Mouse (Mus musculus): Measurements from ENCODE around the gene Ppox. TPM values are rescaled to one million over a fixed set of nuclear protein-coding genes. Genes with fewer than 3 reads are reported as not detected.

The Ppox gene
- total RNA-seq, 1 experiment from 2014 or later = 48.4 TPM

DNA sequence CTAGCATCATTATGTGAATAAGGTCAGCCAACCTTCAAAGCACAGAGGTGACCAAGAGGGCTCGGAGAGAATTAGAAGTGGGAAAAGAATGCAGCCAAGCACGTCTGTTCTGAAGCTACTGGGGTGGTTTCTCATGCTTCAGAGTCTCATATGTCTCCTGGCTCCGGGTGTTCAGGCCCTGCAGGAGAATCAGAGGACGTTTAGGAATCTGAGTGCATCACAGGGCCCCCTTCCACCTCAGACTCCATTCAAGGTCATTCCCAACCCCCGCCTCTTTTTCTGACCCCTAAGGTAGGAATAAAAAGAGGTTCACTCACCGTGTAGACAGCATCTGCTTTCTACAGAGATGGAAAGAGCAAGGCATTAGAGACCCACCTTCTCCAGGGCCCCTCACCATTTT, 51.2 kb downstream of the Ppox start:
- ATAC-seq (ENCODE audit: extremely low read depth, insufficient number of reproducible peaks, low FRiP score, poor library complexity, severe bottlenecking) = no peak

- no peak for ATAC-seq (ENCODE audit: extremely low read depth, insufficient number of reproducible peaks, low FRiP score, poor library complexity, severe bottlenecking)
These were observed 53.1 kb downstream of the Ppox start for GRCm38 (mm10) chr1:171227879-171228278.

DNA sequence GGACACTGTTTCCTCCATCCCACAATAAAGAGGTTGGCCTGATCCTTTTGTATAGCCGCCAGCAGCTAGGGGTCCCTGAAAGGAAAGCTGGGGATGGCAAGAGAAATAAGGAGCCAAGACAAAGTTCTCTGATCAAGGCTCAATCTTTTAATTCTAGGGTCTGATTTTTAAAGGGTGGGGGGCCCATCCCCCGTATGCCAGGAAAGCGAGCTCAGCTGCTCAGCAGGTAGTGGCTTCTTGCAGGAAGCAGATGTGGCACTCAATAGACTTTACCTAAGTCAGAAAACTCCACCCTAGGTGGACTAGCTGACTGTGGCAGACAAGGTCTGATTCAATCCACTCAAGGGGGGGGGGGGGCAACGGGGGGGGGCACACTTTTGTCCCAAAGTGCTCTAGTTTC, 54.2 kb downstream of the Ppox start:
- no peak for ATAC-seq (ENCODE audit: extremely low read depth, insufficient number of reproducible peaks, low FRiP score, poor library complexity, severe bottlenecking)

Other genes with a start within 250 kb of the Ppox start
- gene Fcgr3, start 216.3 kb downstream of the Ppox start, total RNA-seq (2017) = 682 and 697 TPM in 2 replicates
- gene Cfap126, start 167.3 kb downstream of the Ppox start, total RNA-seq (2017) = not detected in 2 replicates
- gene Sdhc, start 130.6 kb downstream of the Ppox start, total RNA-seq (2017) = 16.3 and 16.9 TPM in 2 replicates
- not detected in 2 replicates for gene Mpz, start 130.5 kb downstream of the Ppox start, total RNA-seq (2017)
- gene Pcp4l1, start 84.9 kb downstream of the Ppox start, total RNA-seq (2017) = 0.49 and 0.81 TPM in 2 replicates
- 0.25 TPM in 1 of 2 replicates, not detected in the other for gene Nr1i3, start 67.2 kb downstream of the Ppox start, total RNA-seq (2017)
- 6.6 and 7.5 TPM in 2 replicates for gene Tomm40l, start 58.7 kb downstream of the Ppox start, total RNA-seq (2017)
- not detected in 2 replicates for gene Apoa2, start 56.1 kb downstream of the Ppox start, total RNA-seq (2017)
- 410 and 425 TPM in 2 replicates for gene Fcer1g, start 46.8 kb downstream of the Ppox start, total RNA-seq (2017)
- 0.12 TPM in 1 of 2 replicates, not detected in the other for gene Adamts4, start 30.8 kb downstream of the Ppox start, total RNA-seq (2017)
- 150 and 174 TPM in 2 replicates for gene Ndufs2, start 29.8 kb downstream of the Ppox start, total RNA-seq (2017)
- gene B4galt3, start 10.9 kb downstream of the Ppox start, total RNA-seq (2017) = 116 and 144 TPM in 2 replicates
- 45.5 and 45.7 TPM in 2 replicates for gene Usp21, start 6.8 kb upstream of the Ppox start, total RNA-seq (2017)
- gene Ufc1, start 13.8 kb upstream of the Ppox start, total RNA-seq (2017) = 32.0 and 39.7 TPM in 2 replicates
- gene Dedd, start 48.0 kb upstream of the Ppox start, total RNA-seq (2017) = 24.2 and 30.4 TPM in 2 replicates
- 27.2 and 33.0 TPM in 2 replicates for gene Nit1, start 64.5 kb upstream of the Ppox start, total RNA-seq (2017)
- gene Pfdn2, start 64.5 kb upstream of the Ppox start, total RNA-seq (2017) = 13.1 and 18.7 TPM in 2 replicates
- 0.58 TPM in 1 of 2 replicates, not detected in the other for gene Klhdc9, start 79.6 kb upstream of the Ppox start, total RNA-seq (2017)
- gene Nectin4, start 88.9 kb upstream of the Ppox start, total RNA-seq (2017) = 2.2 and 2.9 TPM in 2 replicates
- 441 and 469 TPM in 2 replicates for gene Arhgap30, start 107.8 kb upstream of the Ppox start, total RNA-seq (2017)
- 111 and 138 TPM in 2 replicates for gene Usf1, start 130.1 kb upstream of the Ppox start, total RNA-seq (2017)
- 8.8 and 15.2 TPM in 2 replicates for gene Tstd1, start 137.7 kb upstream of the Ppox start, total RNA-seq (2017)
- gene F11r, start 156.3 kb upstream of the Ppox start, total RNA-seq (2017) = 2.5 and 2.9 TPM in 2 replicates
- 20.3 and 20.7 TPM in 2 replicates for gene Alyref2, start 222.3 kb upstream of the Ppox start, total RNA-seq (2017)